Mouse (Mus musculus) heart, embryonic 10.5 days (tissue): Measurements from ENCODE around the gene Dyrk1a. TPM values are rescaled to one million over a fixed set of nuclear protein-coding genes. Genes with fewer than 3 reads are reported as not detected.
A peak's percentile ranks its signal among the peaks of the same experiment; 100 is the strongest.

ENCODE experiments used
- DNase-seq: peaks from one replicate; pipeline ENCODE4 v3.0.0-alpha.2; 2017; ENCODE audit warnings: low spot score
- H3K27ac ChIP-seq: fragments of 300-500 bp; sonication (generic); 2 replicates; pipeline ENCODE4 v1.5.1; 2016; ENCODE audit warnings: mild to moderate bottlenecking
- H3K27me3 ChIP-seq: fragments of 300-500 bp; sonication (generic); 2 replicates; pipeline ENCODE4 v1.6.1; 2016; ENCODE audit warnings: mild to moderate bottlenecking; ENCODE audit not compliant: poor library complexity, insufficient read depth, severe bottlenecking
- H3K36me3 ChIP-seq: fragments of 300-500 bp; sonication (generic); 2 replicates; pipeline ENCODE4 v1.6.1; 2016; ENCODE audit warnings: mild to moderate bottlenecking, moderate library complexity
- H3K4me1 ChIP-seq: fragments of 300-500 bp; sonication (generic); 2 replicates; pipeline ENCODE4 v1.6.1; 2016; ENCODE audit warnings: mild to moderate bottlenecking
- H3K4me3 ChIP-seq: fragments of 300-500 bp; sonication (generic); 2 replicates; pipeline ENCODE4 v1.5.1; 2016; ENCODE audit warnings: mild to moderate bottlenecking, moderate library complexity
- H3K9me3 ChIP-seq: fragments of 300-500 bp; sonication (generic); 2 replicates; pipeline ENCODE4 v1.6.1; 2016; ENCODE audit warnings: mild to moderate bottlenecking, moderate library complexity
- WGBS: fragments of 180-500 bp; shearing (Covaris S2); methylation state at CpG from one replicate; pipeline ENCODE4 v1.1.7; 2016; 5-methylcytosine and 5-hydroxymethylcytosine counted together
- polyA plus RNA-seq: library from polyadenylated mRNA; unstranded; fragments of >200 nt; fragmentation: Nextera tagmentation; extraction: Ambion mirVana; gene quantifications from 2 replicates; pipeline ENCODE4 v1.2.1, GENCODE M21; 2016

Dyrk1a gene
- polyA plus RNA-seq, 1 experiment from 2014 or later = 8.1 TPM

GRCm38 (mm10) chr16:94567751-94568150, 2.1 kb upstream of the Dyrk1a start:
- Histone ChIP-seq H3K4me1 (peaks cover 15% of the 10 kb centered on the region), H3K27me3 (no peaks in the 10 kb centered on the region), H3K27ac (peak overlapping the region; percentile 100; the same call in 1 of the 2 replicates), H3K4me3 (0 out of 2 replicates have a peak overlapping the region, but pooled peaks have one; percentile 98), H3K36me3 (no peaks in the 10 kb centered on the region), H3K9me3 (no peaks in the 10 kb centered on the region)
- WGBS = 57% methylated on average over 5 of the region's 5 CpGs
- DNase-seq = no peak

GRCm38 (mm10) chr16:94568335-94569228, 1.2 kb upstream of the Dyrk1a start:
- Histone ChIP-seq H3K9me3 (no peaks in the 10 kb centered on the region), H3K36me3 (no peaks in the 10 kb centered on the region), H3K27ac (peak overlapping the region; percentile 100), H3K4me3 (peak overlapping the region; percentile 98), H3K27me3 (no peaks in the 10 kb centered on the region), H3K4me1 (peaks cover 21% of the 10 kb centered on the region)
- peak; percentile 85 for DNase-seq
- 3% methylated on average over 53 of the region's 53 CpGs for WGBS

- peak overlapping the region; percentile 98 for H3K4me3 ChIP-seq
- peaks cover 31% of the 10 kb centered on the region for H3K4me1 ChIP-seq
- no peaks in the 10 kb centered on the region for H3K9me3 ChIP-seq
- H3K27me3 ChIP-seq = no peaks in the 10 kb centered on the region
- peak; percentile 83 for DNase-seq
- WGBS = 4% methylated on average over 57 of the region's 88 CpGs
- H3K27ac ChIP-seq = peak overlapping the region; percentile 100
- H3K36me3 ChIP-seq = no peaks in the 10 kb centered on the region
Observed at GRCm38 (mm10) chr16:94570361-94571041, 691 bp downstream of the Dyrk1a start.

- 28% methylated on average over 10 of the region's 10 CpGs for WGBS
- Histone ChIP-seq H3K4me1 (peaks cover 39% of the 10 kb centered on the region), H3K4me3 (peak overlapping the region; percentile 98), H3K9me3 (no peaks in the 10 kb centered on the region), H3K36me3 (no peaks in the 10 kb centered on the region), H3K27ac (peak overlapping the region; percentile 100), H3K27me3 (no peaks in the 10 kb centered on the region)
- DNase-seq = no peak
Observed at GRCm38 (mm10) chr16:94571111-94571993, 1.5 kb downstream of the Dyrk1a start.

- H3K4me1 ChIP-seq = peaks cover 49% of the 10 kb centered on the region
- 28% methylated on average over 2 of the region's 2 CpGs for WGBS
Observed at GRCm38 (mm10) chr16:94572422-94572821, 2.6 kb downstream of the Dyrk1a start.

GRCm38 (mm10) chr16:94574025-94574717, 4.4 kb downstream of the Dyrk1a start:
- H3K36me3 ChIP-seq = no peaks in the 10 kb centered on the region; the same call in 1 of the 2 replicates
- H3K4me1 ChIP-seq = peaks cover 61% of the 10 kb centered on the region
- DNase-seq = no peak
- no peak overlapping the region for H3K27ac ChIP-seq
- no peaks in the 10 kb centered on the region for H3K9me3 ChIP-seq
- no peaks in the 10 kb centered on the region for H3K27me3 ChIP-seq
- H3K4me3 ChIP-seq = no peak overlapping the region
- WGBS = 74% methylated on average over 3 of the region's 3 CpGs

More at GRCm38 (mm10) chr16:94572422-94572821, 2.6 kb downstream of the Dyrk1a start:
- Histone ChIP-seq H3K36me3 (no peaks in the 10 kb centered on the region), H3K4me3 (peak overlapping the region; percentile 98; the same call in 1 of the 2 replicates), H3K27ac (no peak overlapping the region), H3K27me3 (no peaks in the 10 kb centered on the region), H3K9me3 (no peaks in the 10 kb centered on the region)
- no peak for DNase-seq

- Histone ChIP-seq H3K27me3 (no peaks in the 10 kb centered on the region), H3K36me3 (no peaks in the 10 kb centered on the region; the same call in 1 of the 2 replicates), H3K27ac (no peak overlapping the region), H3K4me3 (no peak overlapping the region), H3K4me1 (peaks cover 66% of the 10 kb centered on the region), H3K9me3 (no peaks in the 10 kb centered on the region)
- DNase-seq = no peak
Observed at GRCm38 (mm10) chr16:94574718-94575094, 4.9 kb downstream of the Dyrk1a start.

GRCm38 (mm10) chr16:94575757-94576156, 5.9 kb downstream of the Dyrk1a start:
- peaks cover 76% of the 10 kb centered on the region for H3K4me1 ChIP-seq
- no peak overlapping the region for H3K27ac ChIP-seq
- WGBS = 66% methylated on average over 5 of the region's 5 CpGs
- no peak for DNase-seq
- no peaks in the 10 kb centered on the region; the same call in 1 of the 2 replicates for H3K36me3 ChIP-seq
- no peaks in the 10 kb centered on the region for H3K9me3 ChIP-seq
- H3K4me3 ChIP-seq = no peak overlapping the region
- H3K27me3 ChIP-seq = no peaks in the 10 kb centered on the region

GRCm38 (mm10) chr16:94579348-94579747, 9.5 kb downstream of the Dyrk1a start:
- H3K27ac ChIP-seq = no peak overlapping the region
- DNase-seq = no peak
- H3K9me3 ChIP-seq = no peaks in the 10 kb centered on the region
- H3K27me3 ChIP-seq = no peaks in the 10 kb centered on the region
- no peaks in the 10 kb centered on the region; the same call in 1 of the 2 replicates for H3K36me3 ChIP-seq
- WGBS = 89% methylated on average over 4 of the region's 4 CpGs
- H3K4me1 ChIP-seq = peaks cover 87% of the 10 kb centered on the region
- no peak overlapping the region for H3K4me3 ChIP-seq

GRCm38 (mm10) chr16:94580844-94581405, 11.1 kb downstream of the Dyrk1a start:
- Histone ChIP-seq H3K27me3 (no peaks in the 10 kb centered on the region), H3K4me1 (peaks cover 85% of the 10 kb centered on the region), H3K36me3 (no peaks in the 10 kb centered on the region; the same call in 1 of the 2 replicates), H3K27ac (peak overlapping the region; percentile 59; the same call in 1 of the 2 replicates), H3K4me3 (peak overlapping the region; percentile 22; the same call in 1 of the 2 replicates), H3K9me3 (no peaks in the 10 kb centered on the region)
- DNase-seq = no peak
- 15% methylated on average over 7 of the region's 7 CpGs for WGBS

- Histone ChIP-seq H3K9me3 (no peaks in the 10 kb centered on the region), H3K4me1 (peaks cover 87% of the 10 kb centered on the region), H3K27me3 (no peaks in the 10 kb centered on the region), H3K27ac (no peak overlapping the region), H3K36me3 (no peaks in the 10 kb centered on the region), H3K4me3 (no peak overlapping the region)
- WGBS = 60% methylated on average over 7 of the region's 7 CpGs
- peak; percentile 54 for DNase-seq
Observed at GRCm38 (mm10) chr16:94586349-94586990, 16.7 kb downstream of the Dyrk1a start.
